Mouse (Mus musculus) layer of hippocampus, adult 11-12 months (tissue): Measurements from ENCODE around the gene Carmil1.
"Not testable (repeated sequence)": the region's sequence is repeated elsewhere in the genome, so short reads cannot be mapped to it uniquely, and the experiment has no call there.

ENCODE experiments used
- DNase-seq: peaks from one replicate; pipeline ENCODE4 v3.0.0; 2022; ENCODE audit warnings: low spot score

The Carmil1 gene

DNA sequence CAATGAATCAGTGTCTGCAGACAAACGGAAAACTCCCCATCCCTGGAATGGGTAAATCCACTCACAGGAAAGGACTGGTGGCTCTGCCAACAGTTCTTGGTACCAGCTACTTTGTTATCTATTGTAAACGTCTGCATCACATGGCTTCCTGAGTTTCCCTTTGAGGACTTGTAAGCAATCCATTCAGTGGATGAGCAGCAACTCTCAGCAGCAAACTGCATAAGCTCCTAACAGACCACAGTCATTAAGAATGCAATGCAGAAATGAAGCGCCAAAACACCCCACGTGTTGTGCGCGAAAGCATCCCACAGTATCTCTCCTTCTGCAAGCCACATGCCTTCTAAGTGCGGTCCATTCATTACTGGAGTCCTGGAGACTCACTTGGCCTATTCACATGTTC lies 128.0 kb downstream of the Carmil1 start:
- DNase-seq, result no peak

- DNase-seq, result no peak
These were observed 129.3 kb downstream of the Carmil1 start for GRCm38 (mm10) chr13:24151335-24151734.

DNA sequence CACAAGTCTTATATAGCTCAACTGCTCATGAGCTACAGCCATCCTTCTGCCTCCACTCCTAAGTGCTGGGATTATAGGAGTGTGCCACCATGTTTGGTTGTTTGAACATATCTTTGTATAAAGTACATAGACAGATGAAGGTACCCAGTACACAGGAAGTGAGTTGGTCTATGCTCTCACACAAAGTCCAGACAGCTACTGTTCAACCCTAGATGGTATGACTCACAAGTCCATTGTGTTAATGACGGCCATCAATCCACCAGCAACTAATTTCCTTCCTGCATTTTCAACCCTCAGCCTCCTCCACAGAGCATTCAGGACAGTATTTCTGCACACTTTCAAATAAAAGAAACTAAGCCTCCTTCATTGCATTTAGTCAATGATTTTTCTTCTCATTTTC lies 132.0 kb downstream of the Carmil1 start:
- no peak for DNase-seq

DNA sequence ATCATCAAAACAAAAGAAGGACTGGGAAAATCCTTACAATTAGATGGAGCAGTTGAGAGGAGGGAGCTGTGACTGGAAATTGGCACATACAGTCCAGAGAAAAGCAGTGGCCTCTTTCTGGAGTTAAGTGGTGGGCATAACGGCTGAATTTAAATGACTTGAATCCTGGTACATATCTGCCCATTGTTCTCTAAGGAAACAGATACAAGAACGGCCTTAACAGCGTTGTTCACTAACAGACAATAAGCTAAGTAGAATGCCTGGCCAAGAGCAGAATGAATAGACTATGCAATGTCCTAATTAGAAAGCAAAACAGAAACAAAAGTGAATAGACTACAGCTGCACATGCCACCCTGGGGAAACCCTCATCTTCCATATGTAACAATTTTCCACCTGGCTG lies 133.6 kb downstream of the Carmil1 start:
- DNase-seq, result no peak

GRCm38 (mm10) chr13:24146541-24146940 lies 134.1 kb downstream of the Carmil1 start:
- DNase-seq, result no peak

DNA sequence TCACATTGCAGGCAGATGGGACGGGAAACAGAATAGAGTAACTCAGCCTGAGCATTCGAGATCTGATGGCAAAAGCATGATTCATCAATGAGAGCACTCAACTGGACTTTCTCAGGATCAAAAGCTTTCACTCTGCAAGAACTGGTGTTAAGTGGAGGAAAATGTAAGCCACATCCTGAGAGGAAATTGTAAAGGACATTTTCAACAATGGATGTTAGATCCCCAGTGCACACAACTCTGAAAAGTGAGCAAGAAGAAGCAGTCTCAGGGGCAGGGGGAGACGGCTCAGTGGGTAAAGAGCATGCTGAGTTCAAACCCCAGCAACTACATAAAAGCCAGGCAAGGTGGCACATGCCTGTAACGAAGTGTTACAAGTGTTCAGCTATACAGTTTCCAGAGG lies 135.7 kb downstream of the Carmil1 start:
- no peak for DNase-seq

DNA sequence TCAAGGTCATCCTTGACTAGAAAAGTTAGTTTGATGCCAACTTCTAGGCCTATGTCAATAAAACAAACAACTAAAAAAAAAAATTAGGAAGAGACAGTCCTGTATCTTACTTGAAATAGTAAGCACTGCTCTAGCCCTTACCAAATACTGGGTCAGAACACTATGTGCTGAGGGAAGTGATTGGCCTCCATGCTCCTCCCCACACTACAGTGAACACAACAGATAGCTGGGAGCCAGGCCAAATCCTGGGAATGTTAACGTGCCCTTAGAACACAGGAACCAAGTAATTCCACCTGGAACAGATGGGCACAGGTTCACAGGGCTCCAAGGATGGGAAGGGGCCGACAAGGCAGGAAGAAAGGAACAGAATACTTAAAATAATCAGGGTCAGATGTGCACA lies 136.5 kb downstream of the Carmil1 start:
- DNase-seq, result no peak

DNA sequence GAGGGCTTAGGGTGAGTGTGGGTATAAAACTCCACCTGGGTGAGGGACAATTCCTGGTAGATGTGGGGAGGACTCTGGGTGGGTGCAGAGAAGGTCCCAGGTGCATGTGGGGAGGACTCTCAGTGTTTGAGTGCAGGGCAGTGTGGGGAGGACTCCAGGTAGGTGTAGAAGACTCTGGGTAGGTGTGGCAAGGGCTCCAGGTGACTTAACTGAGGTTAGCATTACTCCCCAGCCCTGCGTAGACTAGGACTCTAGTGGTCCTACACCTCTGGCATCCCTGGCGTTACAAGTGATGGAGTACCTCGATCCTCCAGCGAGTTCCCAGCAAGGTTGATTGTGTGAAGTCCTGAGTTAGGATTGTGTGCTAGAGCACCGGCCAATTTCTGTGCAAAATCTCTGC lies 143.8 kb downstream of the Carmil1 start:
- DNase-seq, result no peak

DNA sequence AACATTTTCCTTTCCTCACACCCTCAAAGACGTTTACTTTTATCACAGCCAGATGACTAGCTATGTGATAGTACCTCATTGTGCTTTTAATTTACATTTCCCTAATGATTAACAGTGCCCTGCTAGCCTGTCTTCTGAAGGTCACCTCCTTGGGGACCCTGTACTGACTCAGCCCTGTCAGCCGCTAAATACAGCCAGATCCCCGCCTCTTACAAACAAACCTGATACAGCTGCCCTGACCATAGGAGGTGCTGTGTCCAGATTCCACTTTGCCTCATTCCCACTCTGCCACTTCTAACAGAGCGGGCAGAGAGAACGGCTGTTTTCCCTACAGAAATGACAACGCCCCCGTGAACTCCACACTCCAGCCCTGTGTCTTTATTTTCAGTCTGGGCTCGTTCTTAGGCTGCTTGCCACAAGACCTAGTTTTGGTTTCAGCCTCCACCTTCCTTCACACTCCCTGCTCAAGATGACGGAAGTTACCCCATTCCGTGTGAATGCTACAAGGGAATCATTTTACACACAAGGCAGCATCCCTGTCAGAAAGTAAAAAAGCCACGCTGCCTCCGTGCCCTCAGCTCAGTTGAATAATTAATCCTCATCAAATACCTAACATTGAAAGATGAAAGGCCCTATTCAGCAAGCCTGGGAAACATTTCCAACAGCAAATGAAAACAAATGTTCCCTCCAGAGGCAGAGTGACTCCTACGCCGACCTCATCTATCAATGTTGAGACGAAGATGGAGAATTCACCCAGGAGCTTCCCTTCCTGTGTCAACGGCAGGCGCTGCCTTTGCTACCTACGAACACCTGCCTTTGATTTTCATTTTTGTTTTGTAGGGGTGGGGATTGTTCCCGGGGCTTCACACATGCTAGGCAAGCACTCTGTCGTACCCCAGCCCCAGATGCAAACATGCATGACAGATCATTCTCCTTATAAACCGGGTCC lies 145.0 kb downstream of the Carmil1 start:
- no peak for DNase-seq

- no peak for DNase-seq
These were observed 147.7 kb downstream of the Carmil1 start for GRCm38 (mm10) chr13:24132866-24133265.

DNA sequence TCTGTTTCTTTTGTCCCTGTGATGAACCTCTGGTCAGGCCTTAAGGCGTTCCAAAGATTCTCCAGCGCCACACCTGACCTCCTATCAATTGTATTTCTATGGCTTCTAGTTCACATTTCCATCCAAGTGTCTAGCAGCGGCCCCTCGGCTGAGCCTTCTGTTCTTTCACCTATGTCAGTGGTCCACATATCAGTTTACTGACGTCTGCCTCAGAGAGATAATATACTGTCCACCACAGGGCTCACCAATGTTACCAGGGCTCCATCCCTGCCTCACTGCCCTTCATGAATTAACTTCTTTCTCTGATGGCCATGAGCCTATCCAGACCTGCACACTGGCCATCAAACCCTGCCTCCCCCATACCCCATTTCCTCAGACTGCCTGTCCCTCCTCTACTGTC lies 149.3 kb downstream of the Carmil1 start:
- DNase-seq, result no peak

DNA sequence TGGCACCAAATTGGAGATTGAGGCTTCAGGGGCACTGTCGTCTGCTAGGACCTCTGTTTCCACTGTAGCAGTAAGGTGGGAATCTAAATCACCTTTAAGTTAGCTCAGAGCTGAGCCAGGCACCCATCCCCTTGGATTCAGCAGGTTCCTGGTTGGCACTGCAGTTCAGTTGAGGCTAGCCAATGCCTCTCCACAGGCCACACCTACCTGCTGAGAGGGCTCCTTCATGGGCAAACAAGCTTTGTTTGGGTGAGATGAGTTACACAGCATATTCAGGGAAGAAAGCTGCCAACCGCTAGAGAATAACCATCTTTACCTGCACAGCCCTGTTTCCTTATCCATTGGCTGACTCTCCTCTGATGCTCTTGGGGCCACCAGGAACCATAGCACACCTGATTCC lies 149.9 kb downstream of the Carmil1 start:
- no peak for DNase-seq

DNA sequence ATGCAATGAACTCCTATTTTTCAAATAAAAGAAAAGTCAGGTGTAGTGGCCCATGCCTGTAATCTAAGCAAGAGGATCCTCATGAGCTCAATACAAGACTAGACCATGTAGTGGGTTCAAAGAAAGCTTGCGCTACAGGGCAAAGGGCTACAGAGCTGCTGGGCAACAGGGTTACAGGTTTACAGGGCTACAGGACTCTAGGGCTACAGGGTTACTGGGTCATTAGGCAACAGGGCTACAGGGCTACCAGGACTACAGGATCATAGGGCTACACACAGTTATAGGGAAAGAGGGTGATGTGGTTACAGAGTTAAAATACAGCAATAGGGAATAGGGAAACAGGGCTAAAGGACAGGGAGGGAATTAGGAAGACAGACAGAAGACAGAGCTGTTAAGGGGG lies 151.9 kb downstream of the Carmil1 start:
- DNase-seq, result no peak

GRCm38 (mm10) chr13:24125865-24126264 lies 154.7 kb downstream of the Carmil1 start:
- DNase-seq, result no peak

DNA sequence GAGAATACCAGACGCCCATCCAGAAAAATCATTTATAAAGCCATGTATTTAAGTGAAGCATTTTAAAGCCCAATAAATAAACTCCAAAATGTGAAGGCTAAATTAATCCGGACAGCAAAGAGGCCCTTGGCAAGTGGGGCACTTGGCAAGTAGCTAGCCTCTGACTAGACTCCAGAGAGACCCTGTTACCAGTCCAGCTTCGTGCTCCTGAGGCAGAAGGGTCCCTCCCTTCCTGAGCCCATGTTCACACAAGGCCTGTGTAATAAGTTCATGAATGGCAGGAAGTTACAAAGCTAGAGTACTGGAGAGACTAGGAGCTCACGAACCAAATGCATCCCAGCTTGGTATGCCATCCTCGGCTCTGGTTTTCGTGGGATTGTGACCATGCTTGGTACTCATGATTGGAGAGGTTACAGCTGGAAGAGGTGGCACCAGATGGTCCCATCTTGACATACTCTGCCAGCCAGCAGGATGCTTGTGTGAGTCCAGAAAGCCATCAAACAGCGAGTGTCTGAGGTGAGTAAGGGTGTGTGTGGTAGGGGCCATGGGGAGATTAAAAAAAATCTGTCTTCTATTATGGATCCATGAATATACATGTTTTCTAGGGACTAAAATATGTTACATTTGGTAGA lies 163.3 kb downstream of the Carmil1 start:
- DNase-seq, result peak; percentile 24

- peak; percentile 60 for DNase-seq
These were observed 167.8 kb downstream of the Carmil1 start for GRCm38 (mm10) chr13:24112689-24113348.

DNA sequence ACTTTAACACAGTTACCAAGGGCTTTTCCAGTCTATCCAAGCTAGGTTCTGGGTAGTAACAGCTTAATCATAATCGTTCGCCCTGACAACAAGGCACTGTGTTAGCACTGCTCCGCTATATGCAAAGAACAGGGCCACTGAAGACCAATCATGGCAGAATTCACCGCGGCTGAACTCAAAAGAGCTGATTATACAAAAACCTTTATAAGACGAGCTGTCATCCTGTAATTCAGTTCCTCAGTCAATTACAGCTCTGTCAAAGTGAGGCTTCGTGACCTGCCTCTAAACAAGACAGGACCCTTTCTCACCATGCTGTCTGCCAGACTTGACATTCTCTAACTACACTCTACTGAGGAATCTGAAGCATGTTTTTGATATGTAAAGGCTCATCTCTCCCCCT lies 170.3 kb downstream of the Carmil1 start:
- no peak for DNase-seq

DNA sequence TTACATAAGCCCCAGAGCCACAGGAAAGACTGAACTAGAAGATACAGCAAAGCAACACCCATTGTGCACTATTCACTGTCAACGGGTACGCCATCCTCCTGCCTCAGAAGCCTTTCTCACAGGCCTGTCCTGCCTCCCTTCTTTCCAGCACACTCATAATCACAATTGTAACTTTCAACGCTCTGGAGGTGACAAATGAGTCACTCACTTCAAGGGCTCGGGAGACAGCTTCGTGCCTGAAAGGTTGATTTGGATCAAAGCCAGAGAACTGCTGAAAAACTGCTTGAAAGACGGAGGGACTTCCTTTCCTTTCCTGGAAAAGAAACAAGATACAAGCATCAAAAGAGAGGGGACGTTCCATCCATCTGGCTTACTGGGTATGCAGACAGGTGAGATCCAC lies 172.3 kb downstream of the Carmil1 start:
- DNase-seq, result no peak

- DNase-seq, result no peak
These were observed 173.5 kb downstream of the Carmil1 start for GRCm38 (mm10) chr13:24107058-24107457.

DNA sequence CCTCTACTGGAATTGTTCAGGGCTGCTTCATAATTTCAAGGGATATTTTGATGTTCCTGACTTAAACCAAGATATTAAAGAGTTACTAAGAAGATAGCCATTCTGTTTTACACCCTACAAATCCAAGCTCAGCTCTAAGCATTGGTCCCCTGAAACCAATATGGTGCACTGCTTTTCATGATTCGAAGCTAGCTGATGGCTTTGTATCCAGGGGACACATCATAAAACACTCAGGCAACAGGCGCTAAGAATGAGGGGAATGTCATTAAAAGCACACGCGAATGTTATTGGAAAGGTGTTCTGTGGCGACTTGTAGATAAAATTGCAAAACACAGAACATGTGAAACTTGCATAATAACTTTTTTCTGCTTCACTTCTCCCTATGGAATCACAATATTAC lies 174.8 kb downstream of the Carmil1 start:
- no peak for DNase-seq

GRCm38 (mm10) chr13:24105340-24105669 lies 175.3 kb downstream of the Carmil1 start:
- DNase-seq, result no peak

- not testable (repeated sequence) for DNase-seq
These were observed 175.8 kb downstream of the Carmil1 start for GRCm38 (mm10) chr13:24104611-24105339.
